Mouse (Mus musculus): ENCODE results near the gene Sun2.
A peak's percentile ranks its signal among the peaks of the same experiment; 100 is the strongest.

Sun2 gene

GRCm38 (mm10) chr15:79741921-79742705 is at the start of gene Sun2:
Sun2 (minus strand) TSS chr15:79742536.
- peak; percentile 90 for DNase-seq (ENCODE audit: low read depth, low spot score)

GRCm38 (mm10) chr15:79791502-79791901 is 49.2 kb upstream of the Sun2 start:
- DNase-seq (ENCODE audit: low read depth, low spot score), result peak; percentile 50

- DNase-seq (ENCODE audit: low read depth, low spot score), result no peak
Observed at GRCm38 (mm10) chr15:79790905-79791304, 48.6 kb upstream of the Sun2 start.

GRCm38 (mm10) chr15:79790111-79790510 is 47.8 kb upstream of the Sun2 start:
- DNase-seq (ENCODE audit: low read depth, low spot score), result no peak

GRCm38 (mm10) chr15:79787815-79788214 is 45.5 kb upstream of the Sun2 start:
- DNase-seq (ENCODE audit: low read depth, low spot score), result no peak

GRCm38 (mm10) chr15:79785056-79785455 is 42.7 kb upstream of the Sun2 start:
- no peak for DNase-seq (ENCODE audit: low read depth, low spot score)

GRCm38 (mm10) chr15:79777749-79778148 is 35.4 kb upstream of the Sun2 start, which contains the start of gene Dnal4:
Dnal4 (minus strand) TSS chr15:79777849.
- DNase-seq (ENCODE audit: low read depth, low spot score), result no peak

- DNase-seq (ENCODE audit: low read depth, low spot score), result no peak
Observed at GRCm38 (mm10) chr15:79775662-79776061, 33.3 kb upstream of the Sun2 start.

- peak; percentile 98 for DNase-seq (ENCODE audit: low read depth, low spot score)
Observed at GRCm38 (mm10) chr15:79774117-79775027, 32.0 kb upstream of the Sun2 start.

GRCm38 (mm10) chr15:79770629-79771240 is 28.4 kb upstream of the Sun2 start:
- no peak for DNase-seq (ENCODE audit: low read depth, low spot score)

- DNase-seq (ENCODE audit: low read depth, low spot score), result no peak
Observed at GRCm38 (mm10) chr15:79768302-79768701, 26.0 kb upstream of the Sun2 start.

GRCm38 (mm10) chr15:79767327-79767961 is 25.1 kb upstream of the Sun2 start:
- no peak for DNase-seq (ENCODE audit: low read depth, low spot score)

- DNase-seq (ENCODE audit: low read depth, low spot score), result no peak
Observed at GRCm38 (mm10) chr15:79766586-79767071, 24.3 kb upstream of the Sun2 start.

GRCm38 (mm10) chr15:79766168-79766567 is 23.8 kb upstream of the Sun2 start:
- no peak for DNase-seq (ENCODE audit: low read depth, low spot score)

GRCm38 (mm10) chr15:79765361-79765760 is 23.0 kb upstream of the Sun2 start:
- no peak for DNase-seq (ENCODE audit: low read depth, low spot score)

GRCm38 (mm10) chr15:79764539-79765267 is 22.4 kb upstream of the Sun2 start:
- DNase-seq (ENCODE audit: low read depth, low spot score), result no peak

- DNase-seq (ENCODE audit: low read depth, low spot score), result no peak
Observed at GRCm38 (mm10) chr15:79763601-79764246, 21.4 kb upstream of the Sun2 start.

- DNase-seq (ENCODE audit: low read depth, low spot score), result no peak
Observed at GRCm38 (mm10) chr15:79763001-79763400, 20.7 kb upstream of the Sun2 start.

GRCm38 (mm10) chr15:79760956-79761355 is 18.6 kb upstream of the Sun2 start:
- DNase-seq (ENCODE audit: low read depth, low spot score), result no peak

- DNase-seq (ENCODE audit: low read depth, low spot score), result no peak
Observed at GRCm38 (mm10) chr15:79757118-79757517, 14.8 kb upstream of the Sun2 start.
